Mouse (Mus musculus) heart, postnatal 0 days (tissue): ENCODE measurements around the gene Rora.

Experiments
- CTCF ChIP-seq: IDR thresholded peaks from 2 replicates; pipeline ENCODE4 v1.5.1; 2016; ENCODE audit warnings: antibody characterized with exemption, control low read depth, low read depth
- EP300 ChIP-seq: IDR thresholded peaks from 2 replicates; pipeline ENCODE4 v1.6.1; 2016; ENCODE audit warnings: antibody characterized with exemption, low read depth

DNA sequence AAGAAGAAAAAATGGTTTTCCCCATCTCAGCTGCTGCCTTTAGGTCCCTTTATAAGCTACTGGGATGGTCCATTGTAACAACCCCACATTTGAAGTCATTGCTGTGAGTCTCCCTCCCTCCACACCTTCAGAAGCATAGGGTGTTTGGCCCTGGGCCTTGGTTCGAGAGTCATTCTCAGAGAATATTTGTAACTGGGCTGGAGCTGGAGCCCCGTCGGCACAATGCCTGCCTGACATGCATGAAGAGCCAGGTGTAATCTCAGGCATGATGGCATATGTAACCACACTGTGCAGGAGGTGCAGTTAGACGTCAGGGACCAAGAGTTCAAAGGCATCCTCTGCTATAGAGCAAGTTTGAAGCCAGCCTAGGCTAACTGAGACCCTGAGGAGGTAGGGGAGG lies 680.1 kb downstream of the Rora start:
- no peak for TF ChIP-seq CTCF
- TF ChIP-seq EP300: no peak
